Mouse (Mus musculus) cerebellum, adult 18-20 months (tissue): ENCODE data around the gene Diras1.
"Not testable (repeated sequence)": the region's sequence is repeated elsewhere in the genome, so short reads cannot be mapped to it uniquely, and the experiment has no call there.

Experiments used
- DNase-seq, 2 experiments: peaks; one replicate each; pipeline ENCODE4 v3.0.0; 2021

The Diras1 gene

GRCm38 (mm10) chr10:80997332-80997731 is 28.1 kb downstream of the Diras1 start:
- DNase-seq = no peak

GRCm38 (mm10) chr10:80996501-80996900 is 29.0 kb downstream of the Diras1 start:
- no peak for DNase-seq

GRCm38 (mm10) chr10:80995091-80995632 is 30.3 kb downstream of the Diras1 start:
- DNase-seq = peak; percentile 86 to 90

- no peak for DNase-seq
Observed at GRCm38 (mm10) chr10:80994621-80995020, 30.8 kb downstream of the Diras1 start.

GRCm38 (mm10) chr10:80993276-80993675 is 32.2 kb downstream of the Diras1 start:
- no peak for DNase-seq

GRCm38 (mm10) chr10:80991945-80992344 is 33.5 kb downstream of the Diras1 start:
- no peak for DNase-seq

- DNase-seq = no peak
Observed at GRCm38 (mm10) chr10:80991007-80991406, 34.5 kb downstream of the Diras1 start.

GRCm38 (mm10) chr10:80990406-80990805 is 35.1 kb downstream of the Diras1 start:
- DNase-seq = no peak

- not testable (repeated sequence) for DNase-seq
Observed at GRCm38 (mm10) chr10:80989854-80990253, 35.6 kb downstream of the Diras1 start.

- DNase-seq = no peak
Observed at GRCm38 (mm10) chr10:80989446-80989845, 36.0 kb downstream of the Diras1 start.

GRCm38 (mm10) chr10:80987709-80988441 is 37.6 kb downstream of the Diras1 start:
- peak; percentile 81 to 90 for DNase-seq

- DNase-seq = peak in 1 of 2 experiments; percentile 44
Observed at GRCm38 (mm10) chr10:80986754-80987153, 38.7 kb downstream of the Diras1 start.

GRCm38 (mm10) chr10:80985970-80986701 is 39.3 kb downstream of the Diras1 start:
- no peak for DNase-seq

GRCm38 (mm10) chr10:80985241-80985969 is 40.1 kb downstream of the Diras1 start:
- peak; percentile 67 for DNase-seq

- no peak for DNase-seq
Observed at GRCm38 (mm10) chr10:80984223-80984622, 41.2 kb downstream of the Diras1 start.

- DNase-seq = no peak
Observed at GRCm38 (mm10) chr10:80982381-80982780, 43.1 kb downstream of the Diras1 start.

GRCm38 (mm10) chr10:80981564-80982112 is 43.8 kb downstream of the Diras1 start:
- no peak for DNase-seq

- no peak for DNase-seq
Observed at GRCm38 (mm10) chr10:80975478-80975877, 50.0 kb downstream of the Diras1 start.

- no peak for DNase-seq
Observed at GRCm38 (mm10) chr10:80973722-80974121, 51.7 kb downstream of the Diras1 start.

GRCm38 (mm10) chr10:80972071-80972987 is 53.1 kb downstream of the Diras1 start:
- DNase-seq = peak; percentile 78 to 83

GRCm38 (mm10) chr10:80971533-80971932 is 53.9 kb downstream of the Diras1 start:
- no peak for DNase-seq

GRCm38 (mm10) chr10:80970159-80970558 is 55.3 kb downstream of the Diras1 start:
- DNase-seq = no peak
